Comparison of ENCODE assay signal across 26 mouse cellular contexts in the genomic region with DNA sequence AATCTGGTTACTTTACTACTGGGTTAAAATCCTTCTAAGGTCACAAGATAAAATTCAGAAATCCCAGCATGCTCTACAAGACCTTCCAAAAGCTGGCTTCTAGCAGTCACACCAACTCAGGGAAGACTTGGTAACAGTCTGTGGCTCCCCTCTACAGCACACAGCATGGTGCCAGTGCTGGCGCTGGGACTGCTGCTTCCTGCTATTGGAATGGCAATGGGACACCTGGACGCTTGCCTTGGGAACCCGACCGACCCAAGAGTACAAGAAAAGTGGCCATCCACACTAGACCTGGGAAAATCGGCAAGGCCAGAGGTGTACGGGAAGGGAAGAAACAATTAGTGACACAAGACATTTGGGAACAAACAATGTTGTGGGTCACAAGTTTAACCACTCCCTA.
"Had no signal": no experiment of that assay in that cellular context is flagged by ENCODE, and none has a peak within 500 bp of the region (broad histone marks: within the 10 kb centered on the region; RNA-seq: fewer than 3 reads in every experiment).

No protein-coding gene starts in this region.

- H3K4me3 ChIP-seq: gastrocnemius, adult 2 months; heart, adult 2 months; heart, embryonic 13.5 days; heart, embryonic 15.5 days; hindbrain, embryonic 13.5 days; hindbrain, embryonic 15.5 days; kidney, embryonic 15.5 days; limb, embryonic 13.5 days; limb, embryonic 15.5 days; liver, embryonic 12.5 days had no signal

- H3K4me1 ChIP-seq: heart, embryonic 13.5 days; heart, embryonic 15.5 days; hindbrain, embryonic 13.5 days; hindbrain, embryonic 15.5 days; kidney, embryonic 15.5 days; limb, embryonic 13.5 days; limb, embryonic 15.5 days; liver, embryonic 12.5 days had no signal

- DNase-seq: gastrocnemius, adult 2 months; gastrocnemius, postnatal 10 days; gastrocnemius, postnatal 25 days; heart, adult 11 months; heart, adult 2 months; heart, postnatal 14 days; heart, postnatal 36 days; kidney, adult 11 months; kidney, adult 2 months; kidney, adult 9 months; kidney, postnatal 14 days; kidney, postnatal 36 days; layer of hippocampus, adult 9-11 months; layer of hippocampus, postnatal 36 days; left cerebral cortex, postnatal 4 days had no signal

- H3K27ac ChIP-seq: gastrocnemius, adult 2 months; heart, adult 2 months; heart, embryonic 13.5 days; heart, embryonic 15.5 days; hindbrain, embryonic 13.5 days; hindbrain, embryonic 15.5 days; hindbrain, postnatal 0 days; kidney, embryonic 15.5 days; kidney, postnatal 0 days; limb, embryonic 13.5 days; limb, embryonic 15.5 days; liver, embryonic 12.5 days; liver, embryonic 14.5 days had no signal
